Mouse (Mus musculus) CH12.LX (cell line): ENCODE measurements at regions not wholly inside any gene's neighbourhood (a gene's known extent, or its start where the extent isn't known, plus 50 kb on each side); places are given as distances from the start of the nearest gene placed in this dataset.

Source experiments
- DNase-seq: peaks from one replicate; pipeline ENCODE4 v3.0.0-alpha.2; 2013; ENCODE audit errors: extremely low read depth
- H3K27ac ChIP-seq: 2 replicates; pipeline ENCODE4 v1.5.1; 2012; ENCODE audit warnings: low read depth, mild to moderate bottlenecking, control low read depth, moderate library complexity; ENCODE audit not compliant: insufficient read depth
- H3K27me3 ChIP-seq: replicated peaks from 2 replicates; pipeline ENCODE3; 2012; ENCODE audit warnings: inconsistent platforms
- H3K36me3 ChIP-seq, 2 experiments: replicated peaks in 1 of 2; 2 replicates each; pipeline versions ENCODE3 to v1.6.1; 2012; ENCODE audit warnings: inconsistent platforms in 1 of 2, low read length in 1 of 2, mild to moderate bottlenecking in 1 of 2, mixed read lengths in 1 of 2, moderate library complexity in 1 of 2; ENCODE audit not compliant: control insufficient read depth in 1 of 2, insufficient read depth in 1 of 2
- H3K4me1 ChIP-seq, 2 experiments: 2 replicates each; pipeline ENCODE4 v1.6.1; 2012; ENCODE audit warnings: inconsistent platforms in 1 of 2, moderate library complexity in 1 of 2; ENCODE audit not compliant: insufficient read depth in 2 of 2, control insufficient read depth in 1 of 2
- H3K4me2 ChIP-seq: 2 replicates; pipeline ENCODE4 v1.6.1; 2012; ENCODE audit warnings: low read depth, mild to moderate bottlenecking, control low read depth; ENCODE audit not compliant: poor library complexity, insufficient read depth, severe bottlenecking
- H3K4me3 ChIP-seq, 3 experiments: fragments of 150-350 bp in 1 of 3; sonication (generic) in 1 of 3; replicated peaks in 1 of 3; 2 replicates each; pipeline versions ENCODE3 to v1.5.1; 2011 to 2012; ENCODE audit warnings: low read depth in 2 of 3, low read length in 2 of 3, mild to moderate bottlenecking in 2 of 3, moderate library complexity in 2 of 3, control low read depth in 1 of 3, improper control_type of control experiment in 1 of 3, inconsistent platforms in 1 of 3, mixed read lengths in 1 of 3; ENCODE audit not compliant: poor library complexity in 1 of 3
- H3K79me2 ChIP-seq: replicated peaks from 2 replicates; pipeline ENCODE4 v1.6.1; 2012; ENCODE audit warnings: mild to moderate bottlenecking, moderate library complexity; ENCODE audit not compliant: control insufficient read depth, poor library complexity, insufficient read depth, severe bottlenecking; ENCODE audit errors: extremely low read depth
- H3K9ac ChIP-seq: 2 replicates; pipeline ENCODE4 v1.6.1; 2012; ENCODE audit warnings: low read depth, mild to moderate bottlenecking, control low read depth, moderate library complexity; ENCODE audit not compliant: insufficient read depth
- H3K9me3 ChIP-seq: replicated peaks from 2 replicates; pipeline ENCODE3; 2012; ENCODE audit warnings: low read length, inconsistent platforms, mixed read lengths
- CHD1 ChIP-seq: IDR thresholded peaks from 2 replicates; pipeline ENCODE4 v1.6.1; 2012; ENCODE audit warnings: low read depth, low read length, improper control_type of control experiment, inconsistent platforms
- CTCF ChIP-seq, 2 experiments: IDR thresholded peaks in 1 of 2; conservative IDR thresholded peaks in 1 of 2; 2 replicates each; pipeline ENCODE4 v1.5.1; 2011 to 2012; ENCODE audit warnings: low read depth in 2 of 2, low read length in 2 of 2, improper control_type of control experiment in 1 of 2, inconsistent platforms in 1 of 2, mild to moderate bottlenecking in 1 of 2, moderate library complexity in 1 of 2
- E2F4 ChIP-seq: IDR thresholded peaks from 2 replicates; pipeline ENCODE4 v1.6.1; 2011; ENCODE audit warnings: low read depth, low read length, improper control_type of control experiment; ENCODE audit not compliant: insufficient replicate concordance
- EP300 ChIP-seq: IDR thresholded peaks from 2 replicates; pipeline ENCODE4 v1.6.1; 2011; ENCODE audit warnings: low read length, improper control_type of control experiment
- ETS1 ChIP-seq: conservative IDR thresholded peaks from 2 replicates; pipeline ENCODE4 v1.6.1; 2012; ENCODE audit warnings: low read depth, mild to moderate bottlenecking, inconsistent platforms, low read length, improper control_type of control experiment, moderate library complexity
- HCFC1 ChIP-seq: IDR thresholded peaks from 2 replicates; pipeline ENCODE4 v1.6.1; 2012; ENCODE audit warnings: low read depth, mild to moderate bottlenecking, inconsistent platforms, low read length, improper control_type of control experiment
- IRF4 ChIP-seq: IDR thresholded peaks from 2 replicates; pipeline ENCODE4 v1.6.1; 2014; ENCODE audit warnings: low read depth, mild to moderate bottlenecking, inconsistent platforms, low read length, improper control_type of control experiment
- JUN ChIP-seq: IDR thresholded peaks from 2 replicates; pipeline ENCODE4 v1.6.1; 2011; ENCODE audit warnings: low read depth, mild to moderate bottlenecking, low read length, improper control_type of control experiment, moderate library complexity; ENCODE audit not compliant: insufficient read depth
- JUND ChIP-seq: conservative IDR thresholded peaks from 2 replicates; pipeline ENCODE4 v1.6.1; 2011; ENCODE audit warnings: low read depth, low read length, improper control_type of control experiment
- MAFK ChIP-seq: IDR thresholded peaks from 2 replicates; pipeline ENCODE4 v1.6.1; 2011; ENCODE audit warnings: low read length, improper control_type of control experiment; ENCODE audit not compliant: insufficient replicate concordance
- MAX ChIP-seq: IDR thresholded peaks from 2 replicates; pipeline ENCODE4 v1.6.1; 2011; ENCODE audit warnings: low read length, improper control_type of control experiment
- MAZ ChIP-seq: IDR thresholded peaks from 2 replicates; pipeline ENCODE4 v1.6.1; 2012; ENCODE audit warnings: low read depth, mild to moderate bottlenecking, inconsistent platforms, low read length, improper control_type of control experiment, moderate library complexity
- MEF2A ChIP-seq: IDR thresholded peaks from 2 replicates; pipeline ENCODE4 v1.6.1; 2014; ENCODE audit warnings: low read depth, mild to moderate bottlenecking, inconsistent platforms, low read length, improper control_type of control experiment, borderline replicate concordance
- MXI1 ChIP-seq: IDR thresholded peaks from 2 replicates; pipeline ENCODE4 v1.6.1; 2011; ENCODE audit warnings: mild to moderate bottlenecking, low read depth, low read length, improper control_type of control experiment
- NELFE ChIP-seq: IDR thresholded peaks from 2 replicates; pipeline ENCODE4 v1.6.1; 2011; ENCODE audit warnings: low read depth, low read length, improper control_type of control experiment
- PAX5 ChIP-seq: IDR thresholded peaks from 2 replicates; pipeline ENCODE4 v1.6.1; 2012; ENCODE audit warnings: low read length, inconsistent platforms, mixed read lengths
- RAD21 ChIP-seq: IDR thresholded peaks from 2 replicates; pipeline ENCODE4 v1.6.1; 2011; ENCODE audit warnings: low read depth, mild to moderate bottlenecking, low read length, improper control_type of control experiment, moderate library complexity
- RCOR1 ChIP-seq: conservative IDR thresholded peaks from 2 replicates; pipeline ENCODE4 v1.6.1; 2012; ENCODE audit warnings: low read depth, mild to moderate bottlenecking, inconsistent platforms, low read length, improper control_type of control experiment
- SIN3A ChIP-seq: IDR thresholded peaks from 2 replicates; pipeline ENCODE4 v1.6.1; 2012; ENCODE audit warnings: low read length, improper control_type of control experiment, inconsistent platforms
- SMC3 ChIP-seq: IDR thresholded peaks from 2 replicates; pipeline ENCODE4 v1.6.1; 2011; ENCODE audit warnings: low read depth, low read length, improper control_type of control experiment
- TBP ChIP-seq: conservative IDR thresholded peaks from 2 replicates; pipeline ENCODE4 v1.6.1; 2011; ENCODE audit warnings: low read depth, low read length, improper control_type of control experiment
- UBTF ChIP-seq: IDR thresholded peaks from 2 replicates; pipeline ENCODE4 v1.6.1; 2012; ENCODE audit warnings: low read depth, mild to moderate bottlenecking, inconsistent platforms, low read length, improper control_type of control experiment, moderate library complexity
- USF1 ChIP-seq: IDR thresholded peaks from 2 replicates; pipeline ENCODE4 v1.6.1; 2014; ENCODE audit warnings: low read depth, mild to moderate bottlenecking, inconsistent platforms, low read length, improper control_type of control experiment
- ZC3H11A ChIP-seq: IDR thresholded peaks from 2 replicates; pipeline ENCODE4 v1.6.1; 2012; ENCODE audit warnings: low read depth, mild to moderate bottlenecking, inconsistent platforms, low read length, improper control_type of control experiment
- ZKSCAN1 ChIP-seq: IDR thresholded peaks from 2 replicates; pipeline ENCODE4 v1.6.1; 2012; ENCODE audit warnings: low read depth, inconsistent platforms, low read length, improper control_type of control experiment, borderline replicate concordance
- ZMIZ1 ChIP-seq: IDR thresholded peaks from 2 replicates; pipeline ENCODE4 v1.6.1; 2012; ENCODE audit warnings: low read depth, mild to moderate bottlenecking, inconsistent platforms, low read length, improper control_type of control experiment
- ZNF384 ChIP-seq: IDR thresholded peaks from 2 replicates; pipeline ENCODE4 v1.6.1; 2012; ENCODE audit warnings: low read depth, low read length, improper control_type of control experiment, inconsistent platforms
- dilution Hi-C: fragments of 300-500 bp; cut with MboI; formaldehyde crosslinking; loops from 2 replicates; pipeline ENCODE4 v1.14.3; 2020; ENCODE audit warnings: low sequenced_read_pairs; ENCODE audit not compliant: extremely low pct_unique_long_range_greater_than_20kb, extremely low pct_ligation_motif_present
- in situ Hi-C: fragments of 300-500 bp; cut with MboI; formaldehyde crosslinking; loops from 3 replicates; pipeline ENCODE4 v1.14.3; 2019; ENCODE audit warnings: low sequenced_read_pairs, low pct_ligation_motif_present, low pct_unique_long_range_greater_than_20kb, mixed read lengths

DNA sequence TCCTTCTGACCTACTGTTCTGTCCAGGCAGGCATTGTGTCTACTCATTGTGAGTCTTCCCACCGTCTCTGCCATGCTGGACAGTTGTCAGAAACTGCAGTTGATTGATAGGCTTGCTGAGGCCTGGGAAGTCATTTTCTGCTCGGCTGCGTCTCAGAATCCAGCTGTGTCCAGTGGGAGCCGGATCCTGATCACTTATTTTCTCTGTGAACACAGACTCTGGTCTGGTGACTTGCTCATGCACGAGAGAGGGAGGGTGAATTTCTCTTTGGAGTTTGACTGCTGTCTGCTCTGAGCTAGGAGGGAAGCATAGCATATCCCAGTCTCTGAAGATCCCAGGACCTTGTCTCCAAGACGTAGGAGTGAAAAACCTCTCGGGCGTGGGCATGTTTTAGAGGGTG lies 199.5 kb upstream of the Eif4g2 start:
- dilution Hi-C loops (no loop called here), in situ Hi-C loops (no loop called here)
- H3K27me3 ChIP-seq: no peaks in the 10 kb centered on the region
- no peaks in the 10 kb centered on the region for H3K36me3 ChIP-seq
- no peak overlapping the region for H3K4me3 ChIP-seq
- no peak overlapping the region for H3K9ac ChIP-seq
- H3K4me2 ChIP-seq: no peak overlapping the region
- no peak for DNase-seq
- TF ChIP-seq ETS1 (no peak), JUND (no peak), MXI1 (no peak), MAX (no peak), PAX5 (no peak), HCFC1 (no peak), TBP (no peak), USF1 (no peak), ZC3H11A (no peak), MAFK (no peak), EP300 (no peak)
- H3K79me2 ChIP-seq: no peaks in the 10 kb centered on the region
- no peak overlapping the region for H3K27ac ChIP-seq
- no peaks in the 10 kb centered on the region for H3K4me1 ChIP-seq
- no peaks in the 10 kb centered on the region for H3K9me3 ChIP-seq

DNA sequence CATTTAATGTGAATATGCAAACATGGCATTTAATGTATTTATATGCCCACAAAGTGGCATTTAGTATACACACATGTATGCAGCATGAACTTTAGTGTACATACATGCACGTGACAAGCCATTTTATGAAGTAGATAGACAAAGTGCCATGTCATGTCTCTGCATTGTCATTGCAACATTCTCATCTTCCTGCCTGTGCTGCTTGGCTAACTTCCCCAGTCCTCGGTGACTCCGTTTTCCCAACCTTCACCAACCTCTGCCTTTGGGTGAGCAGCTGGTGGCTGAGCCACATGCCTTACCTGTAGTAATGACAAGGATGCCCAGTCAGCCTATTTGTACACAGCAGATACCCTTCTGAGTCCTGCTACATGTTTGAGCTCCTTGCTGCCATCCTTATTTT lies 194.9 kb upstream of the Eif4g2 start:
- no peak overlapping the region for H3K4me3 ChIP-seq
- H3K36me3 ChIP-seq: no peaks in the 10 kb centered on the region
- in situ Hi-C loops: no loop called here
- DNase-seq: no peak
- no peaks in the 10 kb centered on the region for H3K4me1 ChIP-seq
- no peaks in the 10 kb centered on the region for H3K27me3 ChIP-seq
- no peak overlapping the region for H3K4me2 ChIP-seq
- dilution Hi-C loops: no loop called here
- no peak overlapping the region for H3K9ac ChIP-seq
- H3K79me2 ChIP-seq: no peaks in the 10 kb centered on the region
- TF ChIP-seq RCOR1 (no peak), E2F4 (no peak), MAZ (no peak), MXI1 (no peak), JUND (no peak), JUN (no peak)
- peaks cover 2% of the 10 kb centered on the region for H3K9me3 ChIP-seq
- H3K27ac ChIP-seq: no peak overlapping the region

GRCm38 (mm10) chr7:111273839-111274238 lies 191.0 kb upstream of the Eif4g2 start:
- in situ Hi-C loops (no loop called here), dilution Hi-C loops (no loop called here)
- Histone ChIP-seq H3K79me2 (no peaks in the 10 kb centered on the region), H3K4me1 (no peaks in the 10 kb centered on the region), H3K4me2 (no peak overlapping the region), H3K9ac (no peak overlapping the region), H3K27me3 (no peaks in the 10 kb centered on the region), H3K9me3 (peaks cover 2% of the 10 kb centered on the region), H3K4me3 (no peak overlapping the region), H3K36me3 (no peaks in the 10 kb centered on the region), H3K27ac (no peak overlapping the region)
- no peak for DNase-seq
- TF ChIP-seq MAFK (no peak), CTCF (conservative IDR thresholded peaks at IDR 0.05 in 1 of 2, IDR thresholded peaks at IDR 0.05 in 1 of 2; ENCODE audit: low read depth in 2 of 2, low read length in 2 of 2) (no peak), HCFC1 (no peak), EP300 (no peak), ZC3H11A (no peak), TBP (no peak), NELFE (no peak), IRF4 (no peak), ZKSCAN1 (no peak), SMC3 (no peak), ZNF384 (no peak), CHD1 (no peak), UBTF (no peak), ZMIZ1 (no peak), JUND (no peak), MEF2A (no peak), USF1 (no peak), RAD21 (no peak), SIN3A (no peak)
